Mouse (Mus musculus): ENCODE results near the gene Alg3.

Alg3 gene

GRCm38 (mm10) chr16:20600511-20600910 is 11.0 kb downstream of the Alg3 start:
- no peak for DNase-seq

GRCm38 (mm10) chr16:20596687-20597441 is 14.7 kb downstream of the Alg3 start:
- DNase-seq = no peak

DNA sequence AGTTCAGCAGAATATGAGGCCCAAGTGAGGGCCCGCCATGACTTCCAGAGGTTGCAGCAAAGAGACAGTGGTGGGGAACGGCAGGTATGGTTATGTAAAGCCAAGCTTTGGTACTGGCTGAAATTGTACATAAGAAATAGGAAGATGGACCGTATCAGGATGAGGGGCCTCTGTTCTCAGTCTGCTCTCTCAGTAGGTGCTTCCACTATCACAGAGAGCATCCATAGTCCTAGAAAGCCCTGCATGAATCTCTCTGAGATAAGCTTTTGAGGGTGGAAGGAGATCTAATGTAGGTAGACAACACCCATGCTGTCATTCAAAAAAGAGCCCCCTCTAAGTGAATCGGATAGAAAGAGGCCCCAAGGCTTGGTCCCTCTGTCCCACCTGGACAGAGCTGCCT is 15.8 kb downstream of the Alg3 start:
- no peak for DNase-seq

- DNase-seq = no peak
Observed at GRCm38 (mm10) chr16:20595060-20595673, 16.4 kb downstream of the Alg3 start.

GRCm38 (mm10) chr16:20591076-20591705 is 20.3 kb downstream of the Alg3 start:
- peak; percentile 47 for DNase-seq

- no peak for DNase-seq
Observed at GRCm38 (mm10) chr16:20590680-20591038, 20.9 kb downstream of the Alg3 start.

DNA sequence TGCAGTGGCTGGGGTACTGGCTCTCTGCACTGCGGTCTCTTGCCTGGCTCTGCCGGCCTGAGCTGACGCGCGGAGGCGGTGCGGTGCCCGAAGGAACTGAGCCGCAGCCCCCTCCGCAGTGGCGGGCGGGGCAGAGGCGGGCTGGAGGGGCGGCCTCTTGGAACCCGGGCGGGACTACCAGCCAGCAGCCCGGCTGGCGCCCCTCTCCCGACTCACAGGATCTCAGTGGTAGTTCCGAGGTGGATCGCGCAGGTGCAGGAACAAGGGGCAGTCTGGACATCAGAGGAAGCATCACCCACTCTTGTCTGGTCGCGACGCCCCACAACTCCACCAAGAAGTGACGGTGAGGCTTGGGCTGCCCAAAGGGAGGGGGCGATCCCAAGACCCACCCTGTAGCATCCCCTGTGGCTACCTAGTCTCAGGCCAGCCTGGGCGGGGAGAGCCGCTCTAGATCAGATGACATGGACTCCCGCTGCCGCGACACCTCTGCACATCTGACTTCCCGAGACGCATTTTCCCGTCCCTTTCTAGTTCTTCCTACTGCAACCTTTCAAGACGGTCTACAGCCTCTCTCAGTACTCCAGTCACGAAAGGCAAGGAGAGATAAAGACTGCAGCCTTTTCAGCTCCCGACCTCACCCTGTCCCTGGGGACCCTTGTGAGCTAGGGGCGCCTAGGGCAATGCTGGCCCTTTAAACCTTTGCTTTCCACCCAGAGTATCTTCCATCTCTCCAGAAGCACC is 21.4 kb downstream of the Alg3 start:
- peak; percentile 72 for DNase-seq

GRCm38 (mm10) chr16:20589366-20589938 is 22.1 kb downstream of the Alg3 start, which contains the start of gene Vwa5b2:
TSS of gene Vwa5b2 (plus strand) at chr16:20589471.
- no peak for DNase-seq

- DNase-seq = no peak
Observed at GRCm38 (mm10) chr16:20565075-20565474, 46.5 kb downstream of the Alg3 start.

GRCm38 (mm10) chr16:20557381-20557780 is 54.2 kb downstream of the Alg3 start:
- DNase-seq = no peak

Measured in embryo, embryonic 11 days (tissue).